Mouse (Mus musculus): ENCODE data around the gene Gm21860.
"Not testable (repeated sequence)": the region's sequence is repeated elsewhere in the genome, so short reads cannot be mapped to it uniquely, and the experiment has no call there.

The Gm21860 gene

GRCm38 (mm10) chrY:90754721-90755120 is at the start of gene Gm21860:
Gm21860 (minus strand) TSS chrY:90754821.
- not testable (repeated sequence) for DNase-seq (ENCODE audit: low read depth, low spot score)

- not testable (repeated sequence) for DNase-seq (ENCODE audit: low read depth, low spot score)
These were observed 29.8 kb upstream of the Gm21860 start, which contains the start of gene Gm47283 for GRCm38 (mm10) chrY:90784438-90784837. Gm47283 (plus strand) TSS chrY:90784738.

GRCm38 (mm10) chrY:90745256-90745655 is 9.4 kb downstream of the Gm21860 start:
- DNase-seq (ENCODE audit: low read depth, low spot score), result peak; percentile 46

GRCm38 (mm10) chrY:90744381-90744981 is 10.1 kb downstream of the Gm21860 start:
- DNase-seq (ENCODE audit: low read depth, low spot score), result peak; percentile 69

- DNase-seq (ENCODE audit: low read depth, low spot score), result no peak
These were observed 10.8 kb downstream of the Gm21860 start for GRCm38 (mm10) chrY:90743811-90744220.

GRCm38 (mm10) chrY:90743053-90743810 is 11.4 kb downstream of the Gm21860 start:
- peak; percentile 59 for DNase-seq (ENCODE audit: low read depth, low spot score)

- DNase-seq (ENCODE audit: low read depth, low spot score), result peak; percentile 39
These were observed 12.2 kb downstream of the Gm21860 start for GRCm38 (mm10) chrY:90742261-90743052.

- peak; percentile 92 for DNase-seq (ENCODE audit: low read depth, low spot score)
These were observed 13.0 kb downstream of the Gm21860 start for GRCm38 (mm10) chrY:90741452-90742260.

GRCm38 (mm10) chrY:90741006-90741405 is 13.6 kb downstream of the Gm21860 start:
- peak; percentile 94 for DNase-seq (ENCODE audit: low read depth, low spot score)

- DNase-seq (ENCODE audit: low read depth, low spot score), result peak; percentile 90
These were observed 14.5 kb downstream of the Gm21860 start for GRCm38 (mm10) chrY:90740013-90740561.

- not testable (repeated sequence) for DNase-seq (ENCODE audit: low read depth, low spot score)
These were observed 15.0 kb downstream of the Gm21860 start for GRCm38 (mm10) chrY:90739531-90740012.

GRCm38 (mm10) chrY:90738841-90739530 is 15.6 kb downstream of the Gm21860 start:
- DNase-seq (ENCODE audit: low read depth, low spot score), result peak; percentile 93

GRCm38 (mm10) chrY:90738431-90738680 is 16.3 kb downstream of the Gm21860 start:
- DNase-seq (ENCODE audit: low read depth, low spot score), result no peak

- DNase-seq (ENCODE audit: low read depth, low spot score), result peak; percentile 64
These were observed 16.8 kb downstream of the Gm21860 start for GRCm38 (mm10) chrY:90737606-90738430.

GRCm38 (mm10) chrY:90736217-90737000 is 18.2 kb downstream of the Gm21860 start:
- DNase-seq (ENCODE audit: low read depth, low spot score), result peak; percentile 90

- peak; percentile 92 for DNase-seq (ENCODE audit: low read depth, low spot score)
These were observed 19.3 kb downstream of the Gm21860 start for GRCm38 (mm10) chrY:90735181-90735895.

- peak; percentile 100 for DNase-seq (ENCODE audit: low read depth, low spot score)
These were observed 20.3 kb downstream of the Gm21860 start for GRCm38 (mm10) chrY:90734334-90734696.

- peak; percentile 88 for DNase-seq (ENCODE audit: low read depth, low spot score)
These were observed 20.8 kb downstream of the Gm21860 start for GRCm38 (mm10) chrY:90733656-90734333.
